Mouse (Mus musculus) neural tube, embryonic 11.5 days (tissue): ENCODE data around the gene Krt84. TPM values are rescaled to one million over a fixed set of nuclear protein-coding genes. Genes with fewer than 3 reads are reported as not detected.

Experiments used
- ATAC-seq: fragments of 200-750 bp; cut with Nextera tagmentation; 2 replicates; pipeline ENCODE4 v1.8.0; 2017; ENCODE audit warnings: moderate number of reproducible peaks, mild to moderate bottlenecking, moderate TSS enrichment, moderate library complexity; ENCODE audit not compliant: insufficient read depth, low FRiP score, low TSS enrichment
- DNase-seq: peaks from one replicate; pipeline ENCODE4 v3.0.0-alpha.2; 2015; ENCODE audit warnings: low spot score
- H3K27ac ChIP-seq: fragments of 300-500 bp; sonication (generic); 2 replicates; pipeline ENCODE4 v1.5.1; 2014; ENCODE audit warnings: low read depth, mild to moderate bottlenecking, low read length
- H3K27me3 ChIP-seq: fragments of 300-500 bp; sonication (generic); 2 replicates; pipeline ENCODE4 v1.6.1; 2014; ENCODE audit warnings: mild to moderate bottlenecking, low read length, mixed read lengths; ENCODE audit not compliant: control insufficient read depth, insufficient read depth
- H3K36me3 ChIP-seq: fragments of 300-500 bp; sonication (generic); 2 replicates; pipeline ENCODE4 v1.6.1; 2014; ENCODE audit warnings: mild to moderate bottlenecking, low read length, moderate library complexity, mixed read lengths; ENCODE audit not compliant: control insufficient read depth, insufficient read depth
- H3K4me1 ChIP-seq: fragments of 300-500 bp; sonication (generic); 2 replicates; pipeline ENCODE4 v1.6.1; 2014; ENCODE audit warnings: low read length, mixed read lengths; ENCODE audit not compliant: control insufficient read depth, insufficient read depth
- H3K4me2 ChIP-seq: fragments of 300-500 bp; sonication (generic); 2 replicates; pipeline ENCODE4 v1.6.1; 2014; ENCODE audit warnings: low read depth, mild to moderate bottlenecking, moderate library complexity
- H3K4me3 ChIP-seq: fragments of 300-500 bp; sonication (generic); 2 replicates; pipeline ENCODE4 v1.5.1; 2014; ENCODE audit warnings: low read depth, low read length
- H3K9ac ChIP-seq: fragments of 300-500 bp; sonication (generic); 2 replicates; pipeline ENCODE4 v1.6.1; 2014; ENCODE audit warnings: mild to moderate bottlenecking, low read length
- H3K9me3 ChIP-seq: fragments of 300-500 bp; sonication (generic); 2 replicates; pipeline ENCODE4 v1.6.1; 2016; ENCODE audit warnings: low read length; ENCODE audit not compliant: control insufficient read depth
- WGBS: fragments of 180-500 bp; shearing (Covaris S2); extraction: QIAGEN DNeasy Blood & Tissue Kit; methylation state at CpG from one replicate; pipeline ENCODE4 v1.1.7; 2014; 5-methylcytosine and 5-hydroxymethylcytosine counted together
- polyA plus RNA-seq: library from polyadenylated mRNA; unstranded; fragments of >200 nt; fragmentation: Nextera tagmentation; extraction: Ambion mirVana; gene quantifications from 2 replicates; pipeline ENCODE4 v1.2.1, GENCODE M21; 2014

Gene Krt84
- polyA plus RNA-seq, 1 experiment from 2014 or later = not detected

- Histone ChIP-seq H3K4me3 (no peak within 1 kb of the TSS), H3K4me2 (no peak within 1 kb of the TSS), H3K9me3 (no peaks in the 10 kb centered on the region), H3K27ac (no peak within 1 kb of the TSS), H3K4me1 (0 out of 2 replicates have a peak, but pooled peaks cover 4% of the 10 kb centered on the region), H3K27me3 (no peaks in the 10 kb centered on the region), H3K9ac (no peak within 1 kb of the TSS), H3K36me3 (no peaks in the 10 kb centered on the region)
- DNase-seq (no peak), ATAC-seq (no peak)
- 61% methylated on average over 7 of the region's 7 CpGs for WGBS
These were observed 17.9 kb upstream of the Krt84 start, which contains the start of gene Krt82 for GRCm38 (mm10) chr15:101550567-101550966. Gene Krt82 (minus strand): TSS chr15:101550667.

- H3K4me1 ChIP-seq = no peaks in the 10 kb centered on the region
- no peak overlapping the region for H3K4me2 ChIP-seq
- H3K27me3 ChIP-seq = no peaks in the 10 kb centered on the region
- WGBS = 51% methylated on average over 3 of the region's 3 CpGs
- no peak overlapping the region for H3K4me3 ChIP-seq
- DNase-seq = no peak
- H3K27ac ChIP-seq = no peak overlapping the region
- H3K9me3 ChIP-seq = no peaks in the 10 kb centered on the region
- no peak overlapping the region for H3K9ac ChIP-seq
- H3K36me3 ChIP-seq = no peaks in the 10 kb centered on the region
- ATAC-seq = no peak
These were observed 11.9 kb upstream of the Krt84 start for GRCm38 (mm10) chr15:101544478-101544877.

GRCm38 (mm10) chr15:101542543-101542942 lies 9.9 kb upstream of the Krt84 start:
- ATAC-seq = no peak
- Histone ChIP-seq H3K4me1 (no peaks in the 10 kb centered on the region), H3K9ac (no peak overlapping the region), H3K36me3 (no peaks in the 10 kb centered on the region), H3K27ac (no peak overlapping the region), H3K27me3 (no peaks in the 10 kb centered on the region), H3K4me2 (no peak overlapping the region), H3K4me3 (no peak overlapping the region), H3K9me3 (no peaks in the 10 kb centered on the region)
- DNase-seq = no peak
- WGBS = 58% methylated on average over 9 of the region's 9 CpGs

GRCm38 (mm10) chr15:101538580-101538900 lies 5.9 kb upstream of the Krt84 start:
- DNase-seq = no peak
- H3K4me1 ChIP-seq = no peaks in the 10 kb centered on the region; the same call in 1 of the 2 replicates
- no peak overlapping the region for H3K27ac ChIP-seq
- no peak for ATAC-seq
- H3K4me3 ChIP-seq = no peak overlapping the region
- H3K4me2 ChIP-seq = no peak overlapping the region
- H3K36me3 ChIP-seq = no peaks in the 10 kb centered on the region
- no peaks in the 10 kb centered on the region for H3K27me3 ChIP-seq
- H3K9ac ChIP-seq = no peak overlapping the region
- no peaks in the 10 kb centered on the region for H3K9me3 ChIP-seq
- WGBS = 64% methylated on average over 4 of the region's 4 CpGs

- no peak for DNase-seq
- no peak for ATAC-seq
- Histone ChIP-seq H3K9me3 (no peaks in the 10 kb centered on the region), H3K4me1 (no peaks in the 10 kb centered on the region; the same call in 1 of the 2 replicates), H3K9ac (no peak overlapping the region), H3K4me2 (no peak overlapping the region), H3K4me3 (no peak overlapping the region), H3K27me3 (no peaks in the 10 kb centered on the region), H3K36me3 (no peaks in the 10 kb centered on the region), H3K27ac (no peak overlapping the region)
- WGBS = 40% methylated on average over 7 of the region's 7 CpGs
These were observed 5.4 kb upstream of the Krt84 start for GRCm38 (mm10) chr15:101537864-101538579.

- no peak for DNase-seq
- no peak overlapping the region for H3K27ac ChIP-seq
These were observed 3.6 kb upstream of the Krt84 start for GRCm38 (mm10) chr15:101536054-101536850.

GRCm38 (mm10) chr15:101522556-101523232 lies 9.9 kb downstream of the Krt84 start:
- Histone ChIP-seq H3K27me3 (no peaks in the 10 kb centered on the region), H3K4me2 (no peak overlapping the region), H3K9me3 (no peaks in the 10 kb centered on the region), H3K9ac (no peak overlapping the region), H3K4me1 (no peaks in the 10 kb centered on the region), H3K36me3 (no peaks in the 10 kb centered on the region), H3K27ac (no peak overlapping the region), H3K4me3 (no peak overlapping the region)
- DNase-seq (no peak), ATAC-seq (no peak)
- WGBS = 82% methylated on average over 4 of the region's 4 CpGs

More at GRCm38 (mm10) chr15:101536054-101536850, 3.6 kb upstream of the Krt84 start:
- WGBS = 71% methylated on average over 9 of the region's 9 CpGs
- no peaks in the 10 kb centered on the region for H3K27me3 ChIP-seq
- no peaks in the 10 kb centered on the region; the same call in 1 of the 2 replicates for H3K4me1 ChIP-seq
- H3K9me3 ChIP-seq = no peaks in the 10 kb centered on the region
- no peak overlapping the region for H3K4me3 ChIP-seq
- no peak for ATAC-seq
- H3K9ac ChIP-seq = no peak overlapping the region
- no peak overlapping the region for H3K4me2 ChIP-seq
- no peaks in the 10 kb centered on the region for H3K36me3 ChIP-seq

- peak; percentile 83 for DNase-seq
- H3K27me3 ChIP-seq = no peaks in the 10 kb centered on the region
- no peak overlapping the region for H3K9ac ChIP-seq
- no peak for ATAC-seq
- H3K4me2 ChIP-seq = no peak overlapping the region
- no peak overlapping the region for H3K27ac ChIP-seq
- no peaks in the 10 kb centered on the region for H3K36me3 ChIP-seq
- H3K4me3 ChIP-seq = no peak overlapping the region
- no peaks in the 10 kb centered on the region for H3K4me1 ChIP-seq
- H3K9me3 ChIP-seq = no peaks in the 10 kb centered on the region
- 21% methylated on average over 2 of the region's 2 CpGs for WGBS
These were observed 12.8 kb downstream of the Krt84 start for GRCm38 (mm10) chr15:101519792-101520191.
